In the genomic region with DNA sequence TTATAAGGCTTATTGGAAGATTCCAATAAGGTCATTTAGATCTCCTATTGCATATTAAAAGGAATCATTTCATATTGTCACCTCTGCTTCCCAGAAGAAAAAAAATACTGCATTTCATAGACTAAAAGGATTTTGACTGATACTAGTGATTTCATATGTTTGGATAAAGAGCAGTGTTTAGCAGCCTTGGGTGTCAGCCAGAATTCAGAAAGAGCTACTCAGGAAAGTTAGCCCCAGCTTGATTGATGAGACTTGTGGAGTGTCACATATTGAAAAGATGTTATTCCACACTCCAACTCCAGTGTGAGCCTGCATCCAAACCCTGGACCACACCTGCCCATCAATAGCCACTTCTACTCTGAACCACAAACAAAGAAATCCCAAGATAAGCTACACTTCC, we compare ENCODE assay signal across 21 mouse cellular contexts. TPM values are rescaled to one million over a fixed set of nuclear protein-coding genes. Genes with fewer than 3 reads are reported as not detected.
A peak's percentile ranks its signal among the peaks of the same experiment; 100 is the strongest.
DNase-seq lines count a peak whose midpoint lies in the region; ATAC-seq lines count a peak whose summit lies in the region.
"Had no signal": no experiment of that assay in that cellular context is flagged by ENCODE, and none has a peak within 500 bp of the region (broad histone marks: within the 10 kb centered on the region; RNA-seq: fewer than 3 reads in every experiment).

No protein-coding gene starts in this region.

- no peak overlapping the region for H3K9ac ChIP-seq in heart, embryonic 13.5 days
- H3K9ac ChIP-seq: hindbrain, embryonic 13.5 days; midbrain, embryonic 13.5 days had no signal

- H3K9me3 ChIP-seq in heart, embryonic 13.5 days: no peaks in the 10 kb centered on the region
- H3K9me3 ChIP-seq: G1E; hindbrain, embryonic 13.5 days; limb, embryonic 10.5 days; midbrain, embryonic 13.5 days had no signal

- H3K27me3 ChIP-seq in heart, embryonic 13.5 days (replicated peaks): no peaks in the 10 kb centered on the region
- H3K27me3 ChIP-seq: hindbrain, embryonic 13.5 days; midbrain, embryonic 13.5 days had no signal

- H3K4me2 ChIP-seq in heart, embryonic 13.5 days: peak overlapping the region; percentile 10; the same call in 1 of the 2 replicates
- H3K4me2 ChIP-seq: hindbrain, embryonic 13.5 days; liver, embryonic 11.5 days; midbrain, embryonic 13.5 days had no signal

- no peak overlapping the region for H3K4me3 ChIP-seq in heart, embryonic 13.5 days
- H3K4me3 ChIP-seq: hindbrain, embryonic 13.5 days; limb, embryonic 10.5 days; midbrain, embryonic 13.5 days had no signal

- ATAC-seq in heart, embryonic 13.5 days (ENCODE audit: extremely low read depth, insufficient number of reproducible peaks, low FRiP score, low TSS enrichment): no peak
- ATAC-seq: CD4-positive, CD25-positive, alpha-beta regulatory T cell, adult 4 months; forebrain, embryonic 14.5 days; midbrain, embryonic 13.5 days had no signal

- peak overlapping the region; percentile 82 for H3K27ac ChIP-seq in heart, embryonic 13.5 days (replicated peaks)
- H3K27ac ChIP-seq: hindbrain, embryonic 13.5 days; limb, embryonic 10.5 days; midbrain, embryonic 13.5 days had no signal

- DNase-seq in heart, postnatal 25 days (ENCODE audit: low spot score): no peak
- DNase-seq in kidney, adult 18-20 months: peak; percentile 47
- no peak for DNase-seq in kidney, adult 11 months
- peak; percentile 71 for DNase-seq in 3T3-L1 (ENCODE audit: low read depth, low spot score)
- DNase-seq in NIH3T3 (ENCODE audit: low read depth): peak; percentile 56
- DNase-seq in thymus, adult 18-20 months: no peak
- DNase-seq: cerebellum, postnatal 10 days; embryo, embryonic 11 days; gastrocnemius, postnatal 36 days; lung, adult 2 months; right cerebral cortex, postnatal 14 days; thymus, postnatal 25 days had no signal

- no peaks in the 10 kb centered on the region for H3K36me3 ChIP-seq in heart, embryonic 13.5 days
- H3K36me3 ChIP-seq: G1E; hindbrain, embryonic 13.5 days; limb, embryonic 10.5 days; midbrain, embryonic 13.5 days had no signal

- intact Hi-C loops in heart, postnatal 25 days (cut with DNase I): no loop called here

- H3K4me1 ChIP-seq in heart, embryonic 13.5 days: peaks cover 72% of the 10 kb centered on the region

RNA-seq across cellular contexts. Expression of a gene that starts 23.2 kb away (rescaled TPM):
- 6.0 and 7.0 TPM in 2 replicates for polyA plus RNA-seq in heart, embryonic 13.5 days (2015; fragmentation: Nextera tagmentation; extraction: Ambion mirVana)
- 1 to 10 TPM; 4.4 TPM for total RNA-seq in heart, postnatal 25 days (2021)
- total RNA-seq: G1E; megakaryocyte progenitor cell, adult 5-6 weeks had no signal
- polyA plus RNA-seq: CD4-positive, CD25-positive, alpha-beta regulatory T cell, adult 4 months; G1E had no signal

Comparison
In these comparisons a context has a peak if more than half of its experiments do, and no peak if none do; other contexts are left out.
1. DNase-seq: peak in kidney, adult 18-20 months (single experiment), 3T3-L1 (single experiment) and NIH3T3 (single experiment); none in heart, postnatal 25 days (single experiment), kidney, adult 11 months (single experiment) and thymus, adult 18-20 months (0 of 2).